Mouse (Mus musculus) limb, embryonic 12.5 days (tissue): Measurements from ENCODE around the gene Pnmt. TPM values are rescaled to one million over a fixed set of nuclear protein-coding genes. Genes with fewer than 3 reads are reported as not detected.

ENCODE experiments used
- ATAC-seq: fragments of 200-750 bp; cut with Nextera tagmentation; 2 replicates; pipeline ENCODE4 v1.8.0; 2017; ENCODE audit warnings: low read depth, moderate TSS enrichment; ENCODE audit not compliant: insufficient number of reproducible peaks, insufficient read depth, low FRiP score, low TSS enrichment
- H3K27ac ChIP-seq: fragments of 300-500 bp; sonication (generic); 2 replicates; pipeline ENCODE4 v1.5.1; 2016; ENCODE audit warnings: mild to moderate bottlenecking, moderate library complexity
- H3K27me3 ChIP-seq: fragments of 300-500 bp; sonication (generic); 2 replicates; pipeline ENCODE4 v1.6.1; 2016; ENCODE audit warnings: mild to moderate bottlenecking, moderate library complexity
- H3K36me3 ChIP-seq: fragments of 300-500 bp; sonication (generic); 2 replicates; pipeline ENCODE4 v1.6.1; 2016; ENCODE audit warnings: mild to moderate bottlenecking, moderate library complexity
- H3K4me1 ChIP-seq: fragments of 300-500 bp; sonication (generic); replicated peaks from 2 replicates; pipeline ENCODE4 v1.6.1; 2016
- H3K4me2 ChIP-seq: fragments of 300-500 bp; sonication (generic); 2 replicates; pipeline ENCODE4 v1.6.1; 2016; ENCODE audit warnings: mild to moderate bottlenecking, moderate library complexity
- H3K4me3 ChIP-seq: fragments of 300-500 bp; sonication (generic); replicated peaks from 2 replicates; pipeline ENCODE4 v1.5.1; 2016; ENCODE audit warnings: mild to moderate bottlenecking
- H3K9ac ChIP-seq: fragments of 300-500 bp; sonication (generic); replicated peaks from 2 replicates; pipeline ENCODE4 v1.6.1; 2016; ENCODE audit warnings: mild to moderate bottlenecking, moderate library complexity
- H3K9me3 ChIP-seq: fragments of 300-500 bp; sonication (generic); 2 replicates; pipeline ENCODE4 v1.6.1; 2016; ENCODE audit warnings: mild to moderate bottlenecking, moderate library complexity
- WGBS: fragments of 180-500 bp; shearing (Covaris S2); methylation state at CpG from one replicate; pipeline ENCODE4 v1.1.7; 2016; 5-methylcytosine and 5-hydroxymethylcytosine counted together
- polyA plus RNA-seq: library from polyadenylated mRNA; unstranded; fragments of >200 nt; fragmentation: Nextera tagmentation; extraction: Ambion mirVana; gene quantifications from 2 replicates; pipeline ENCODE4 v1.2.1, GENCODE M21; 2016

Pnmt gene
- polyA plus RNA-seq, 1 experiment from 2014 or later: 0.41 TPM

DNA sequence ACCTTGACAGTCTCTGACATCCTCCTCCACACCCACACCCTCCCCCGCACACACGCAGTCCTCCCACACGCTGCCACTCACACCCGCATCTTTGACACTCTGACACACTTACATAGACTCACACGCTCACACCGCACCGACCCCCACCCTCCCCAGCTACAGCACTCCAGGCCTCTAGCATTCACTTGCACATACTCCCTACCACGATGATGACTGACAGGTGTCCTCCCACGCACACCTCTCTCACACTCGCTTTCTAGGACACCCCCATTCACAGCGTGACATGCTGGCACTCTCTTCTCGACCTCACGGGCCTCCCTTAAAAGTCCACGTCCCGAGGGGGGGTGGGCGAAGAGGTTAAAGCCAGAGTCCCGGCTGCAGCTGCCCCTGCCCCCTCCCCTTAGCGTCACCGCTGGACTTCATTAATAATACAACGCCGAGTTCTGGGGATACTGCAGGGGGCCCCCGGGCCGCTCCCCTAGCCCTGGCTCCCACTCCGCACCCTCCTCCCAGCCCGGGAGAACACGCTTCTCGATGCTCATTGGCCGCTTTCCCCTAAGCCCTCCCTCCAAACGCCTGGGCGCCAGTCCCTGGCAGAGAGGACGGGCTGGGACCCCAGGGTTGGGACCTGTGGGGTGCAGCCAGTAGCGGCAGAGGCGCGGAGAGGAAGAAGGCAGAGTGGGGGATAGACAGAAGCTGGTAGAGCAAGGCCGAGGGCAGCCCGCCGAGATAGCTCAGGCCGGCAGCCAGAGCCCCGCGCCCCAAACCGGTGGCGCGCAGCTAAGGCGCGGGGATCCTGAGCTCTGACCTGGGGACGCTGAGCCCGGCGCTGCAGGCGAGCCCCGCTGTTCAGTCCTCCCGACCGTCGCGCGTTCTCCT, 37.9 kb upstream of the Pnmt start, which contains the start of gene Ppp1r1b:
Gene Ppp1r1b (plus strand): TSS at position 322 of the 879 bp plus-strand sequence.
- H3K27ac ChIP-seq: no peak within 1 kb of the TSS
- H3K4me3 ChIP-seq: peak within 1 kb of the TSS; percentile 47
- WGBS: under 1% methylated on average over 55 of the region's 55 CpGs
- H3K9me3 ChIP-seq: no peaks in the 10 kb centered on the region
- ATAC-seq: peak; percentile 44; the same call in 1 of the 2 replicates
- peaks cover 97% of the 10 kb centered on the region for H3K27me3 ChIP-seq
- H3K4me1 ChIP-seq: peaks cover 16% of the 10 kb centered on the region
- H3K36me3 ChIP-seq: no peaks in the 10 kb centered on the region
- peak within 1 kb of the TSS; percentile 54 for H3K9ac ChIP-seq
- H3K4me2 ChIP-seq: peak within 1 kb of the TSS; percentile 85

DNA sequence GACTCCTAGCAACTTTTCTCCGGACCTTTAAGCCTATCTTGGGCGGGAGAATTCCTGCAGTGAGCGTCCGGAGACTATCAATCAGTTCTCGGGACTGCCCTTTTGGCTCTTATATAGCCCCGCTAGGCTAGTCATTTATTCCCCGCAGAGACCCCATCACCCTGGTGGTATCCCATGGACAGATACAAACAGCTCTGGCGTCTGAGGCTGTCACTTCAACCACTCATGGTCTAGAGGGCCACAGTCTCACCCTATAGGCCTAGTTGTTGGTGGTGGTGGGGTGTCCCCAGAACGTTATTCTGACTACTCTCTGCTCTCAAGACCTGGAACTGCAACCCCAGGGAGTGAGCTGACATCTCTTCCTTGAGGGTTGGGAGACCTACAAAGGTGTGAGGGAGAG, 36.9 kb upstream of the Pnmt start:
- Histone ChIP-seq H3K9ac (no peak overlapping the region), H3K4me3 (peak overlapping the region; percentile 47)

DNA sequence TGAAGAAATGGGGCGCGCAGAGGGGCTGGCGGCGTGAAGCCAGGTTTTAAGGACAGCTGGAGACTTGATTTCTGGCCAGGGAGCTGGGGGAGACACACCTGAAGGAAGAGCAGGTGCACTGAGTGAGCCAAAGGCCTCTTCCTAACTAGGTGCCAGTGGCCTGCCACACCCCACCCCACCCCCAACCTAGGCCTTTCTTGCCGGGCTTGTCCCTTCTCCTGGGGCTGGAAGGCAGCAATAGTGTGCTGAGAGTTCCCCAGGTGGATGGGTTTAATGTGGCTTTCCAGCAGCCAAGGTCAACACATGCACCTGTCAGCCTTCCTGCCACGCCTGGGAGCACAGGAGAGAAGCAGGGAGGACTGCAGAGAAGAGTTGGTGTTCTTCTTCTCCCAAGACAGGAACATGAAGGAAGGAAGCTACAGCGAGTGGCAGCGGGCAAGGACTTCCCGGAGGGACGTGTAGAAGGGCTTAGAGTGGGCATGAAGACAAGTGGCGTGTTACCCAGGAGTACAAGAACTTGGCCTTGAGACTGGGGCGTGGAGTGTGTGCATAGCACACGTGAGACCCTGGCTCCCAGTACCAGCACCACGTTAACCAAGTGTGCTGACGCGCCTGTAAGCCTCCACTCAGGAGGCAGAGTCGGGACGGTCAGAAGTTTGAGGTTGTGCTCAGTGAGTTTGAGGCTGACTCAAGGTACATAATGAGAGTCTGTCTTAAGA, 33.8 kb upstream of the Pnmt start:
- Histone ChIP-seq H3K27me3 (peaks cover 75% of the 10 kb centered on the region), H3K4me3 (no peak overlapping the region), H3K36me3 (no peaks in the 10 kb centered on the region), H3K9me3 (no peaks in the 10 kb centered on the region), H3K9ac (no peak overlapping the region), H3K27ac (no peak overlapping the region), H3K4me1 (peaks cover 40% of the 10 kb centered on the region), H3K4me2 (no peak overlapping the region)
- ATAC-seq: no peak
- 75% methylated on average over 18 of the region's 18 CpGs for WGBS

More for the DNA sequence above, 36.9 kb upstream of the Pnmt start:
- Histone ChIP-seq H3K9me3 (no peaks in the 10 kb centered on the region), H3K36me3 (no peaks in the 10 kb centered on the region), H3K27ac (no peak overlapping the region), H3K4me1 (peaks cover 23% of the 10 kb centered on the region), H3K27me3 (peaks cover 97% of the 10 kb centered on the region), H3K4me2 (peak overlapping the region; percentile 85)
- no peak for ATAC-seq
- 1% methylated on average over 9 of the region's 9 CpGs for WGBS

DNA sequence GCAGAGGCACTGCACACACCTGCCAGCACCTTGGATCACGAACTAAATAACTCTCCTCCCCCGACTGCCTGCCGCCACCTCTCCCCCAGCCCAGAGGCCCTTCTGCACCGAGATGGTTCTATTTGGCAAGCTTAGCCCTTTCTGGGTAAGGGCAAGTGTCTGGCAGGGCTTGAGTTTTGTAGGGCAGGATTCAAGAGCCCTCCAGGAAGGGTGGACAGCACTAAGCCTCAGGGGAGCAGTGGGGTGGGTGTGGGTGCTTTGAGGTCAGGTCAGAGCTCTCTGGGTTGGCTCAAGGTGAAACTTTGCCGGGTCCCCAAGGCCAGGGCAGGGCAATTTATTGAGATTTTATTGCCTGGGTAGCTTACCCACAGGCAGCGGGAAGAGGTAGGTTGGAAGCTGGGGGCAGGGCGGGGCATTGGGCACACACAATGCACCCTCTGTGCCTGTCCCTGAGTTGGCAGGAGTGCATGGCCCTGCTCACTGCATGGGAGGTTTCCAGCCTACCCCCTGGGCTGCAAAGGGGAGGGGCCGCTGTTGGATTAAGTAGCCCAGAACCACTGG, 32.5 kb upstream of the Pnmt start:
- no peak overlapping the region for H3K27ac ChIP-seq
- no peak overlapping the region for H3K4me2 ChIP-seq
- H3K4me1 ChIP-seq: peaks cover 32% of the 10 kb centered on the region
- H3K36me3 ChIP-seq: no peaks in the 10 kb centered on the region
- no peak overlapping the region for H3K9ac ChIP-seq
- peaks cover 62% of the 10 kb centered on the region for H3K27me3 ChIP-seq
- no peak for ATAC-seq
- H3K9me3 ChIP-seq: no peaks in the 10 kb centered on the region
- 33% methylated on average over 8 of the region's 8 CpGs for WGBS
- no peak overlapping the region for H3K4me3 ChIP-seq

DNA sequence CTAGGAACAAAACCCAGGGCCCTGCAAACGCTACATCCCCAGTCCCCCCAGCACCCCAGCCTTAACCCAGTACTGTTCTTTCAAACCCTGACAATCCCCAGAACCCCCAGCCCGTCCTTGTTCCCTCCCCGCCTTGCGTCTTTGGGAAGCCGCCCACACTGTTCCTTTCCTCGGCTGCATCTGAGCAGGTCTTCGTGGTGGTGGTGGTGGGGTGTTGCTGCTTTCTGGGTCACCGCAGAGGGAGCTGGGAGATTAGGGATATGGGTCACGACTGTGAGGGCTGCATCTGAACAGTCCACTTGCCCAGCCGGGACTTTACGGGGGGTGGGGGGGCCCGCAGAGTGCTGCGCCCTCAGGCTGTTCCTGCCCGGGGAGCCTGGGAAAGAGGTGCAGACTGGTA, 31.8 kb upstream of the Pnmt start:
- Histone ChIP-seq H3K27me3 (peaks cover 55% of the 10 kb centered on the region), H3K4me2 (no peak overlapping the region), H3K36me3 (no peaks in the 10 kb centered on the region), H3K4me1 (peaks cover 35% of the 10 kb centered on the region), H3K9me3 (no peaks in the 10 kb centered on the region), H3K27ac (no peak overlapping the region), H3K9ac (no peak overlapping the region), H3K4me3 (no peak overlapping the region)
- WGBS: 62% methylated on average over 14 of the region's 14 CpGs
- ATAC-seq: no peak

DNA sequence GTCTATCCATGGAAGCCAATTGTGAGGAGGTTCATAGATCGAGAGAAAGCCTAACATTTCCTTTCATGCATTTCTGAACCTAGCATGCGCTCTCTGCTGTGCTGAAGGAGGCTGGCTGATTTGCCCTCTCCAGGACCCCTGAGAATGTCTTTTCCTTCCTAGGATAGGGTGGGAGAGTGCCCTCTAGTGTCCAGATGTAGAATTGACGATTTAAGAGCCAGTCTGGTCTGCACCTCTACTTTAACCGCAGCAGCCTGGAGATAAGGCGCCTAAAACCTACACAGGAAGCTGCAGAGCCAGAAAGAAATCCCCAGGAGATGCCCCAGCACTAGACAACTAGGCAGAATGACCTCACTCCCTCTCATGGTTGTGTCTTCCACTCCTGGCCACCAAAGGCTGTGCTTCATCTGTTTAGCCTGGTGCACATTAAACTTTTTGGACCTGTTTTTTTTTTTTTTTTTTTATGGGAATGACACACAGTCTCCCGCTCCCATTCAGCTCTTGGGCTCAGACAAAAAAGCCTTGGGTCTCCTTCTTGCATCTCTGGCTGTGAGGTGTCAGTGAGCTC, 30.4 kb upstream of the Pnmt start:
- H3K9me3 ChIP-seq: no peaks in the 10 kb centered on the region
- no peak overlapping the region for H3K4me3 ChIP-seq
- no peak overlapping the region for H3K9ac ChIP-seq
- H3K27me3 ChIP-seq: peaks cover 41% of the 10 kb centered on the region
- H3K27ac ChIP-seq: no peak overlapping the region
- H3K4me1 ChIP-seq: peaks cover 42% of the 10 kb centered on the region
- 7% methylated on average over 6 of the region's 6 CpGs for WGBS
- ATAC-seq: no peak
- no peaks in the 10 kb centered on the region for H3K36me3 ChIP-seq
- H3K4me2 ChIP-seq: no peak overlapping the region

DNA sequence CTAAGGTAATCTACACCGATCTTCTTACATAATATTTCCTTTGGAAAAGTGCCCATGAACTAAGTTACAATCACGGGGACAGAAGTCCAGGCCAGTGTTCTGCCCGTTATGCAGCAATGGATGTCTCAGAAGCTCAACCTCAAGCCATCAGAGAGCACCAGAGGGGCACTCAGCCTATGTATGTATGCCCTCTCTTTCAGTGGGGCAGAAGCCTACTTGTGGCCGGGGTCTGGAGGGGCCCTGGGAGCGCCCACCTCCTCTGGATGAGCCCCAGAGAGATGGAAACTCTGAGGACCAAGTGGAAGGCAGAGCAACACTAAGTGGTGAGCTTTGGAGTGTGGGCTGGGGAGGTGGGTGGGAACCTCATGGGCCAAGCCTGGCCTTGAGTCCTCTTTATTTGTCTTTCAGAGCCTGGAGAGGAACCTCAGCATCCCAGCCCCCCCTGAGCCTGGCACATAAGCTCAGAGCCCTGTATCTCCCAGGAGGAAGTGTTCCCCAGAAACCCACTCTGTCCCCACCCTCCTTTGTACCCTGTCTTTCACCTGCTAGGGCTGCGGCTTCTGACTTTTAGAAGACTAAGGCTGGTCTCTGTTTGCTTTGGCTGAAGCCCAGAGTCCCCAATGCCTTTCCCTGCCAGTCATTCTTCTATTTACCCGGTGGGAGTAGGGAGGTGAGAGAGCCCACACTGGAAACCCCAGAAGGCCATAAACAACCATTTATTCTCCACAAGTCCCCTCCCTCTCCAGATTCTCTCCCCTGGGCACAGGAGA, 29.4 kb upstream of the Pnmt start:
- Histone ChIP-seq H3K4me2 (peak overlapping the region; percentile 81; the same call in 1 of the 2 replicates), H3K9me3 (no peaks in the 10 kb centered on the region), H3K4me3 (no peak overlapping the region), H3K27ac (no peak overlapping the region), H3K9ac (no peak overlapping the region), H3K4me1 (peaks cover 42% of the 10 kb centered on the region), H3K27me3 (peaks cover 32% of the 10 kb centered on the region), H3K36me3 (no peaks in the 10 kb centered on the region)
- WGBS: 81% methylated on average over 7 of the region's 7 CpGs
- no peak for ATAC-seq

DNA sequence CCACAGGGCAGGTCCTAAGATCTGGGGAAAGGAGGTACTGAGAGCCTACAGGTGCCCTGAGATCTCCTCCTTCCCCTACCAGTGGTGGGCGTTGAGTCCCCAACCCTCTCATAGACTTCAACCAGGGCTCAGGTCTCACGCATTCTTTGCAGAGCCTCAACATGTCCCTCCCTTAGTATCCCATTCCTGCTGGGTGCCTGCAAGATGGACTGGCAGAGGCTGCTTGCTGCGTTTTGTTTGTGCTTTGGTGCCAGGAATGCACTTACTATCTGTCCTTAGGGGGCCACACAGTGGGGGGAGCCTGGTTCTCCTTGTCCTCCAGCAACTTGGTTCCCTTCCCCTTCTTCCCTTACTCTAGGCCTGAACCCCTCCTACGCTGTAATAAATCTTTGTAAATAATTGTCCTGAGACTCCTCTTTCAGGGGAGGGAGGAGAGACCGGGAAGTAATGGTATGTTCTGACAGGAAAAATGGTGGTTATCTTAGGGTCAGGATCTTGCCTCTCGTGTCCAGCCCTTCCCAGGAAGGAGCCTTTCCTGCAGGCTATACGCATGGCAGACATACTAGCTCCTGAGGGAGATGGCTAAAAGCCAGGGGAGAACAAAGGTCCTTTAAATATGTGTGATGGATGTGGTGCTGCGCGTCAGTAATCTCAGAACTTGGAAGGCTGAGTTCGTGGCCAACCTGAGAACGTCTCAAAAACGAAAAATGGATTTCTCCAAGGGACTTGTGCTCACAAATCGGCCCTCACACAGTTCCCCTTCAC, 28.7 kb upstream of the Pnmt start:
- Histone ChIP-seq H3K9ac (peak overlapping the region; percentile 74), H3K4me1 (peaks cover 42% of the 10 kb centered on the region), H3K4me3 (peak overlapping the region; percentile 74), H3K9me3 (no peaks in the 10 kb centered on the region), H3K27me3 (peaks cover 24% of the 10 kb centered on the region), H3K4me2 (peak overlapping the region; percentile 81), H3K36me3 (no peaks in the 10 kb centered on the region), H3K27ac (peak overlapping the region; percentile 89)
- no peak for ATAC-seq
- whole genome bisulfite sequencing: 8% methylated on average over 13 of the region's 13 CpGs

DNA sequence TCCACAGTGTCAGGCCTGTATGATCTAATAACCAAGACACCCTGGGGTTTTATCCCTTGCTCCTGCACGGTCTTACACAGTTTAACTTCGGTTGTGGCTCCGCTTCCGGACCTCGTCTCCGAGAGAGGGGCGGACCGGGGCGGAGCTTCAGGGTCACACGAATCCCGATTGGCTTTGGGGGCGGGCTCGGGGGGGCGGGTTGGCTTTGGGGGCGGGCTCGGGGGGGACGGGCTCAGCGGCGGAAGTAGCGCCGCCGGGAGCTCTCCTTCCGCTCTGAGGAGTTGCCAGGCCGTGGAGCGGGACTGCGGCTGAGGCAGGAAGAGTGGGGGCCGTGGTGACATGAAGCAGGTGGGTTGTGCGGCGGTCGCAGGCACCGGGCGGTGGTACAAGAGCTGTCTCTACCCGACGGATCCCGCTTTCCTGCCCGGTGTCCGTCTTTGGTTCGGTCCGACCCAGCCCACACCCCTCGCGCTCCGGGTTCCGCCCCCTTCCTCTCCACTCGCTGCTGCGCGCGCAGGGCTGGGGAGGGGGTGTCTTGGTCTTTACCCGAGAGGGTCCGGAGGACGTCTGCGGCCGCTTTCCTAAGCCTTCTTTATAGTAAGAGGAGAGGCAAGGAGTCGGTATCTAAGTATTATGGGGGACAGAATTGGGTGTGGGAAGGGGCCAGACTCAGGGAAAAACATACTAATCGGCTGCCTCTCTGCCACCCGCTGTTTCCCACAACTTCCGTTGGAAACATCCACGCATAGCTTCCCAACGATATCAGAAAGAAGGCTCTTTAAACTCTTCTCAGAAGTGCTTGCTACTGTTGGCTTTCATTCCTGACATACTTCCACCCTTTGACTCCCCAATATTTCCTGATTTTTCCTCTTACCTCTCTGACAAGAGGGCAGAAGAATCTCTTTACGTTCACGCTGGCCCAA, 27.8 kb upstream of the Pnmt start, which contains the start of gene Stard3:
Gene Stard3 (plus strand): TSS at position 208 of the 923 bp plus-strand sequence.
- peak; percentile 79 for ATAC-seq
- H3K9ac ChIP-seq: peak within 1 kb of the TSS; percentile 74
- H3K36me3 ChIP-seq: no peaks in the 10 kb centered on the region
- peaks cover 15% of the 10 kb centered on the region for H3K27me3 ChIP-seq
- peak within 1 kb of the TSS; percentile 74 for H3K4me3 ChIP-seq
- under 1% methylated on average over 60 of the region's 60 CpGs for WGBS
- H3K27ac ChIP-seq: peak within 1 kb of the TSS; percentile 89
- H3K9me3 ChIP-seq: no peaks in the 10 kb centered on the region
- peaks cover 42% of the 10 kb centered on the region for H3K4me1 ChIP-seq
- peak within 1 kb of the TSS; percentile 81 for H3K4me2 ChIP-seq
